Mouse (Mus musculus) heart, adult 2 months (tissue): Measurements from ENCODE around the gene Cd209b. TPM values are rescaled to one million over a fixed set of nuclear protein-coding genes. Genes with fewer than 3 reads are reported as not detected.

Experiments used
- DNase-seq, 2 experiments: peaks; one replicate each; pipeline ENCODE4 v3.0.0; 2021
- H3K27ac ChIP-seq: fragments of 200-600 bp; 2 replicates; pipeline ENCODE4 v1.8.1; 2022
- H3K27me3 ChIP-seq: fragments of 200-500 bp; 2 replicates; pipeline ENCODE4 v1.6.1; 2012; ENCODE audit warnings: mild to moderate bottlenecking, low read length, inconsistent platforms, mixed read lengths; ENCODE audit not compliant: control insufficient read depth, insufficient read depth
- H3K36me3 ChIP-seq: fragments of 200-500 bp; 2 replicates; pipeline ENCODE4 v1.6.1; 2012; ENCODE audit warnings: low read length, inconsistent platforms; ENCODE audit not compliant: control insufficient read depth, insufficient read depth
- H3K4me1 ChIP-seq: fragments of 200-500 bp; 2 replicates; pipeline ENCODE4 v1.6.1; 2011; ENCODE audit warnings: low read length; ENCODE audit not compliant: control insufficient read depth, insufficient read depth
- H3K4me3 ChIP-seq: fragments of 200-600 bp; 2 replicates; pipeline ENCODE4 v1.8.1; 2022
- H3K79me2 ChIP-seq: fragments of 200-500 bp; replicated peaks from 2 replicates; pipeline ENCODE4 v1.6.1; 2012; ENCODE audit warnings: mild to moderate bottlenecking, inconsistent platforms, low read length, moderate library complexity, mixed read lengths; ENCODE audit not compliant: control insufficient read depth, insufficient read depth
- H3K9ac ChIP-seq: fragments of 200-500 bp; 2 replicates; pipeline ENCODE4 v1.6.1; 2012; ENCODE audit warnings: low read depth, mild to moderate bottlenecking, control low read depth, inconsistent platforms, low read length, mixed read lengths
- CTCF ChIP-seq: fragments of 200-600 bp; IDR thresholded peaks from 2 replicates; pipeline ENCODE4 v1.8.1; 2022; ENCODE audit warnings: antibody characterized with exemption, mild to moderate bottlenecking, moderate library complexity
- EP300 ChIP-seq: fragments of 200-500 bp; IDR thresholded peaks from 2 replicates; pipeline ENCODE4 v1.6.1; 2011; ENCODE audit warnings: low read depth, low read length, control low read depth; ENCODE audit not compliant: insufficient read depth
- POLR2A ChIP-seq: fragments of 200-500 bp; IDR thresholded peaks from 2 replicates; pipeline ENCODE4 v1.6.1; 2011; ENCODE audit warnings: mild to moderate bottlenecking, low read depth, low read length, control low read depth; ENCODE audit not compliant: insufficient read depth
- WGBS: fragments of 180-500 bp; shearing (Covaris S2); methylation state at CpG from one replicate; pipeline ENCODE4 v1.1.7; 2018; 5-methylcytosine and 5-hydroxymethylcytosine counted together
- intact Hi-C: fragments of 180-260 bp; cut with DNase I; formaldehyde crosslinking; loops from one replicate; pipeline ENCODE4 v1.15.1; 2025
- long read RNA-seq: library from polyadenylated mRNA; stranded (forward); transcript quantifications from one replicate; pipeline ENCODE4 v2.0.0, GENCODE M21; 2021
- polyA plus RNA-seq: library from polyadenylated mRNA; depleted of rRNA; stranded (reverse); fragments of >200 nt; gene quantifications from 2 replicates; pipeline ENCODE4 v1.2.3, GENCODE M21; 2012; rRNA removed
- total RNA-seq, 2 experiments: library from RNA; stranded (reverse); gene quantifications; 2 replicates each; pipeline ENCODE4 v1.2.3; 2021

Cd209b gene
- total RNA-seq = 1 to 10 TPM in 1 of 2 experiments, under 1 TPM in 1; 0.55 to 1.0 TPM
- 0.21 and 0.50 TPM in 2 replicates for polyA plus RNA-seq
- long read RNA-seq, partial matches to known transcripts = 1 of 2 reads
- long read RNA-seq, other reads (novel, unspliced or antisense) = 0 of 2 reads

DNA sequence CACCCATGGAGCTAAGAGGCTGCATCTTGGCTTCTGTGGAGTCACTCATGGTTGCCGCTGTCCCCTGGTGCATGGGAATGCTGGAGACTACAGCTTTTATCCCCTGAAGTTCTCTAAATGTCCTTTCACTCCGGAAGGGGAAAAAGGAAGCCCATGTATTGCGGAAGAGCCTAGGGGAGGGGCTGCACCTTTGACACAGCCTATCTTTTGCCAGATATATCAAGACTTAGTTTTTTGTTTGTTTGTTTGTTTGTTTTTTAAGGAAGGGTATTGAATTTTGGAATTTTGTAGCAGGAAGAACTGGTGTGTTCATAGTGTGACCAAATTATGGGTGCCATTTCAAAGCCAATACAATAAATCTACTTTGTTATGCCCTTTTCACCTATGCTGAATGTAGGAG is at the start of gene Cd209b:
Gene Cd209b (minus strand): TSS at position 101 of the 400 bp plus-strand sequence.
- intact Hi-C loops = no loop called here
- no peak for TF ChIP-seq CTCF
- TF ChIP-seq POLR2A = no peak
- no peak for TF ChIP-seq EP300
- Histone ChIP-seq H3K36me3 (no peaks in the 10 kb centered on the region), H3K27me3 (no peaks in the 10 kb centered on the region), H3K27ac (no peak within 1 kb of the TSS), H3K4me3 (no peak within 1 kb of the TSS), H3K4me1 (no peaks in the 10 kb centered on the region), H3K9ac (no peak within 1 kb of the TSS), H3K79me2 (no peaks in the 10 kb centered on the region)
- DNase-seq = no peak
- 84% methylated on average over 3 of the region's 3 CpGs for WGBS

- intact Hi-C loops = loop anchor here (5.0 kb wide), 1 partner anchor 239 kb away; no protein-coding TSS in a partner anchor
- 64% methylated on average over 1 of the region's 1 CpGs for WGBS
- Histone ChIP-seq H3K27ac (no peak overlapping the region), H3K4me1 (no peaks in the 10 kb centered on the region), H3K27me3 (no peaks in the 10 kb centered on the region), H3K79me2 (no peaks in the 10 kb centered on the region), H3K9ac (no peak overlapping the region), H3K4me3 (no peak overlapping the region), H3K36me3 (no peaks in the 10 kb centered on the region)
- DNase-seq = peak; percentile 18 to 31
- TF ChIP-seq CTCF (peak; percentile 65), EP300 (no peak)
Measured at GRCm38 (mm10) chr8:3956037-3956436, 29.4 kb upstream of the Cd209b start.

GRCm38 (mm10) chr8:3954646-3955045 is 28.0 kb upstream of the Cd209b start, which contains the start of gene Cd209c:
Cd209c (minus strand) TSS chr8:3954746.
- no peak for DNase-seq
- H3K36me3 ChIP-seq = no peaks in the 10 kb centered on the region
- no peaks in the 10 kb centered on the region for H3K27me3 ChIP-seq
- intact Hi-C loops = loop anchor here (5.0 kb wide), 1 partner anchor 237 kb away; no protein-coding TSS in a partner anchor
- H3K4me1 ChIP-seq = no peaks in the 10 kb centered on the region
- H3K9ac ChIP-seq = no peak within 1 kb of the TSS
- TF ChIP-seq EP300 = no peak
- TF ChIP-seq CTCF = no peak
- no peak for TF ChIP-seq POLR2A
- WGBS = 62% methylated on average over 1 of the region's 1 CpGs
- no peaks in the 10 kb centered on the region for H3K79me2 ChIP-seq
- H3K4me3 ChIP-seq = no peak within 1 kb of the TSS
- no peak within 1 kb of the TSS for H3K27ac ChIP-seq

GRCm38 (mm10) chr8:3940023-3940422 is 13.4 kb upstream of the Cd209b start:
- DNase-seq = no peak
- intact Hi-C loops = no loop called here
- no peaks in the 10 kb centered on the region for H3K79me2 ChIP-seq
- no peak overlapping the region for H3K27ac ChIP-seq
- no peak overlapping the region for H3K4me3 ChIP-seq
- no peak for TF ChIP-seq EP300
- TF ChIP-seq POLR2A = no peak
- TF ChIP-seq CTCF = no peak
- WGBS = 85% methylated on average over 3 of the region's 3 CpGs
- no peaks in the 10 kb centered on the region for H3K4me1 ChIP-seq
- H3K9ac ChIP-seq = no peak overlapping the region
- H3K27me3 ChIP-seq = no peaks in the 10 kb centered on the region
- no peaks in the 10 kb centered on the region for H3K36me3 ChIP-seq

DNA sequence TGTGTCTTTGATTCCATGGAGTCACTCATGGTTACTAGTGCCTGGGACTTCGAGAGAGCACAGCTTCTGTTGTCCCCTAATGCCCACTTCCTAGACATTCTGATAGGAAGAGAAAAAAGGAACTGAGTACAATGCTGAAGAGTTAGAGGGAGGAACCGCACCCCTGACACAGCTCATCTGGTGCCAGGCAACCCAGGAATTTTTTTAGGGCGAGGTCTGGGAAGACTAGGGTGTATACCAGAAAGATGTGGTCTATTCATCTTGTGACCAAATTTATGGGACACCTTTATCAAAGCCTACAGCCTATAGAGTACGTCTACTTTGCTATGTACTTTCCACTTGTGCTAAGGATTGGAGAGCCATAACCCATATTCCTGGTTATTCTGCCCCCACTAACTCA is 48.2 kb downstream of the Cd209b start, which contains the start of gene Cd209d:
Gene Cd209d (minus strand): TSS at position 101 of the 400 bp plus-strand sequence.
- no peak for DNase-seq
- intact Hi-C loops = no loop called here
- 55% methylated on average over 4 of the region's 4 CpGs for WGBS

GRCm38 (mm10) chr8:3876121-3876520 is 50.5 kb downstream of the Cd209b start:
- H3K4me3 ChIP-seq = no peak overlapping the region
- no peaks in the 10 kb centered on the region for H3K27me3 ChIP-seq
- no peak overlapping the region for H3K27ac ChIP-seq
- H3K4me1 ChIP-seq = no peaks in the 10 kb centered on the region
- no peaks in the 10 kb centered on the region for H3K36me3 ChIP-seq
- H3K9ac ChIP-seq = no peak overlapping the region
- 68% methylated on average over 2 of the region's 2 CpGs for WGBS
- TF ChIP-seq CTCF = no peak
- no peak for TF ChIP-seq POLR2A
- no peak for TF ChIP-seq EP300
- no peak for DNase-seq
- intact Hi-C loops = no loop called here
- H3K79me2 ChIP-seq = no peaks in the 10 kb centered on the region

More for the DNA sequence above, 48.2 kb downstream of the Cd209b start, which contains the start of gene Cd209d:
- TF ChIP-seq EP300 = no peak
- TF ChIP-seq POLR2A = no peak
- TF ChIP-seq CTCF = no peak
- Histone ChIP-seq H3K79me2 (no peaks in the 10 kb centered on the region), H3K4me3 (no peak within 1 kb of the TSS), H3K27me3 (no peaks in the 10 kb centered on the region), H3K36me3 (no peaks in the 10 kb centered on the region), H3K27ac (no peak within 1 kb of the TSS), H3K9ac (no peak within 1 kb of the TSS), H3K4me1 (no peaks in the 10 kb centered on the region)

Other genes with a start within 250 kb of the Cd209b start
- under 1 TPM; 0.29 to 0.32 TPM for gene Fcer2a, start 232.7 kb downstream of the Cd209b start, total RNA-seq
- 0.76 and 0.98 TPM in 2 replicates for gene Fcer2a, start 232.7 kb downstream of the Cd209b start, polyA plus RNA-seq
- under 1 TPM; 0.66 to 0.70 TPM for gene Clec4g, start 206.2 kb downstream of the Cd209b start, total RNA-seq
- 0.45 and 1.3 TPM in 2 replicates for gene Clec4g, start 206.2 kb downstream of the Cd209b start, polyA plus RNA-seq
- under 1 TPM in 1 of 2 experiments, not detected in 1; 0.16 TPM for gene Cd209a, start 177.9 kb downstream of the Cd209b start, total RNA-seq
- 1.00 TPM in 1 of 2 replicates, not detected in the other for gene Cd209a, start 177.9 kb downstream of the Cd209b start, polyA plus RNA-seq
- not detected for gene Cd209e, start 72.5 kb downstream of the Cd209b start, total RNA-seq
- gene Cd209e, start 72.5 kb downstream of the Cd209b start, polyA plus RNA-seq = not detected in 2 replicates
- gene Cd209d, start 48.3 kb downstream of the Cd209b start, total RNA-seq = not detected
- gene Cd209d, start 48.3 kb downstream of the Cd209b start, polyA plus RNA-seq = 0.20 TPM in 1 of 2 replicates, not detected in the other
- under 1 TPM in 1 of 2 experiments, not detected in 1; 0.34 TPM for gene Cd209c, start 27.9 kb upstream of the Cd209b start, total RNA-seq
- 0.16 TPM in 1 of 2 replicates, not detected in the other for gene Cd209c, start 27.9 kb upstream of the Cd209b start, polyA plus RNA-seq
- 1 to 10 TPM in 1 of 2 experiments, under 1 TPM in 1; 0.60 to 1.1 TPM for gene Cd209f, start 179.0 kb upstream of the Cd209b start, total RNA-seq
- gene Cd209f, start 179.0 kb upstream of the Cd209b start, polyA plus RNA-seq = 1.4 and 2.3 TPM in 2 replicates
- gene Cd209g, start 207.3 kb upstream of the Cd209b start, total RNA-seq = under 1 TPM in 1 of 2 experiments, not detected in 1; 0.23 TPM
- gene Cd209g, start 207.3 kb upstream of the Cd209b start, polyA plus RNA-seq = 1.00 and 2.1 TPM in 2 replicates
- 10 to 100 TPM; 20.6 to 22.3 TPM for gene Evi5l, start 239.7 kb upstream of the Cd209b start, total RNA-seq
- gene Evi5l, start 239.7 kb upstream of the Cd209b start, polyA plus RNA-seq = 20.2 and 27.3 TPM in 2 replicates